Mouse (Mus musculus) heart, embryonic 12.5 days (tissue): ENCODE data around the gene Svbp. TPM values are rescaled to one million over a fixed set of nuclear protein-coding genes. Genes with fewer than 3 reads are reported as not detected.

ENCODE experiments used
- ATAC-seq: fragments of 200-750 bp; cut with Nextera tagmentation; 2 replicates; pipeline ENCODE4 v1.8.0; 2017; ENCODE audit warnings: moderate TSS enrichment, moderate library complexity; ENCODE audit not compliant: insufficient number of reproducible peaks, low FRiP score
- H3K27ac ChIP-seq: fragments of 300-500 bp; sonication (generic); 2 replicates; pipeline ENCODE4 v1.5.1; 2016; ENCODE audit warnings: mild to moderate bottlenecking, moderate library complexity; ENCODE audit not compliant: poor library complexity, severe bottlenecking
- H3K27me3 ChIP-seq: fragments of 300-500 bp; sonication (generic); replicated peaks from 2 replicates; pipeline ENCODE4 v1.6.1; 2016; ENCODE audit warnings: mild to moderate bottlenecking, moderate library complexity
- H3K36me3 ChIP-seq: fragments of 300-500 bp; sonication (generic); 2 replicates; pipeline ENCODE4 v1.6.1; 2016; ENCODE audit warnings: mild to moderate bottlenecking, moderate library complexity
- H3K4me1 ChIP-seq: fragments of 300-500 bp; sonication (generic); replicated peaks from 2 replicates; pipeline ENCODE4 v1.6.1; 2016; ENCODE audit warnings: mild to moderate bottlenecking
- H3K4me2 ChIP-seq: fragments of 300-500 bp; sonication (generic); 2 replicates; pipeline ENCODE4 v1.6.1; 2016; ENCODE audit warnings: mild to moderate bottlenecking, moderate library complexity
- H3K4me3 ChIP-seq: fragments of 300-500 bp; sonication (generic); 2 replicates; pipeline ENCODE4 v1.5.1; 2016; ENCODE audit warnings: mild to moderate bottlenecking
- H3K9ac ChIP-seq: fragments of 300-500 bp; sonication (generic); 2 replicates; pipeline ENCODE4 v1.6.1; 2016; ENCODE audit warnings: mild to moderate bottlenecking, moderate library complexity
- H3K9me3 ChIP-seq: fragments of 300-500 bp; sonication (generic); replicated peaks from 2 replicates; pipeline ENCODE4 v1.6.1; 2016; ENCODE audit warnings: mild to moderate bottlenecking, moderate library complexity
- WGBS: fragments of 180-500 bp; shearing (Covaris S2); methylation state at CpG from one replicate; pipeline ENCODE4 v1.1.7; 2016; 5-methylcytosine and 5-hydroxymethylcytosine counted together
- polyA plus RNA-seq: library from polyadenylated mRNA; unstranded; fragments of >200 nt; fragmentation: Nextera tagmentation; extraction: Ambion mirVana; gene quantifications from 2 replicates; pipeline ENCODE4 v1.2.1, GENCODE M21; 2016

The Svbp gene
- polyA plus RNA-seq, 1 experiment from 2014 or later = 127 TPM

DNA sequence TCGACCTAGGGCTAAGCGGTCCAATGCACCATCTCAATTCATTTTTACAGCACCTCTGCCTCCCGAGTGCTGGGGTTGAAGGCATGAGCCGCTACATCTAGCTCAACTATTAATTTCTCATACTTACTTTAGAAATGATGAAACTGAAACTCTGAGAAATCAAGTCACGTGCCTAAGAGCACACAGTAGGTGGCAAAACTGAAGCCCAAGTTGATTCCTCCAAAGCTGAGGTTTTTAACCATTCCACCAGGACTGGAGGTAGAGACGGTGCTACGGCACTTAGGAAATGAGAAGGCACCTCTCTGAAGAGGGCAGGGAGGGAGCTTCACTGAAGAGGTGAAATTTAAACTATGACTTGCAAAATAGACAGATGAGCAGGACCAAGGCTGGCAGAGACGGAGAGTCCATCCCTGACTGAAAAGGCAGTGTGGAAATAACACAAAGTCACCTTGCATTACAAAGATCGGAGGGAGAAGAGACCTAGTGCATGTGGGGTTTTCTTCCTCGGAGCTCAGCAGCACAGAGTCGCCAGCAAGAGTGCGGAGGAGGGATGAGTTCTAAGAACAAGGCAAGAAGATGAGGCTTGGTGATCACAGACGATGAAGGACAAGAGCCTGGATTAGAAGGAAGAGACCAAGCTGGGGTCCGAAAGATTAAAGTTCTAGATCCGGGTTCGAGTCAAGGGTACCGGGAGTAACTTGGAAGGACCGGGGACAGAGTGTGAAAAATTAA is 22.0 kb upstream of the Svbp start:
- H3K36me3 ChIP-seq = peaks cover 36% of the 10 kb centered on the region
- 33% methylated on average over 18 of the region's 18 CpGs for WGBS
- peak overlapping the region; percentile 70 for H3K27ac ChIP-seq
- peaks cover 24% of the 10 kb centered on the region for H3K4me1 ChIP-seq
- no peaks in the 10 kb centered on the region for H3K9me3 ChIP-seq
- H3K4me2 ChIP-seq = peak overlapping the region; percentile 88
- H3K27me3 ChIP-seq = no peaks in the 10 kb centered on the region
- no peak for ATAC-seq
- peak overlapping the region; percentile 89 for H3K4me3 ChIP-seq
- H3K9ac ChIP-seq = peak overlapping the region; percentile 92

DNA sequence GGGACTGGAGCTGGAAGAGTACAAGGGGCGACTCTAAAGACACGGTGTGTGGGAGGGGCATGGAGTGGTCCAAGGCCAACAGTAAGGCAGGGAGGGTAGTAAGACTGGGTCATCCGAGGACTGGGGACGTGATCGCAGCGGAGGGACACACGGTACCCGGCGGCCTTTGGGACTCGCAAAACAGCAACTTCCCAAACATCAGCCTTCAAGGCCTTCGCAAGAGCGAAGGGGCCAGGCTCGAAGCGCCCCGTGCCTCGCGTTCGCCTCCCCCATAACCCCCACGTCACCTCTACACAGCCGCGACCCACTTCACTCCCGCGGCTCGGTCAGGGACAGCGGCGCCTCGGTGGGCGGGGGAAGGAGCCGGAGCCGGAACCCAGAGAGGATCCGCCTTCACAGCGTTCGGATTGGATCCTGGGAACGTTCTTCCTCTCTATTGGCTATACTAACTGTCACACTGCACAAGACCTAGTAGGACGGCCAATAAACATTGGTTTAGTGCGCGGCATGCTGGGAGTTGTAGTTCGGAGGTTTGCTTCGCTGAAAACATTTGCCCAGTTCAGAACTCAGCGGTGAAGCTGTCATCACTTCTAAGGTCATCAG is 21.2 kb upstream of the Svbp start, which contains the start of gene Zfp691:
Gene Zfp691, minus strand, starts transcription at position 345 of the 603 bp plus-strand sequence.
- under 1% methylated on average over 40 of the region's 40 CpGs for WGBS
- Histone ChIP-seq H3K9me3 (no peaks in the 10 kb centered on the region), H3K9ac (peak within 1 kb of the TSS; percentile 92), H3K4me3 (peak within 1 kb of the TSS; percentile 89), H3K4me2 (peak within 1 kb of the TSS; percentile 88), H3K27me3 (no peaks in the 10 kb centered on the region), H3K27ac (peak within 1 kb of the TSS; percentile 70), H3K4me1 (peaks cover 27% of the 10 kb centered on the region), H3K36me3 (peaks cover 27% of the 10 kb centered on the region)
- ATAC-seq = peak; percentile 99

DNA sequence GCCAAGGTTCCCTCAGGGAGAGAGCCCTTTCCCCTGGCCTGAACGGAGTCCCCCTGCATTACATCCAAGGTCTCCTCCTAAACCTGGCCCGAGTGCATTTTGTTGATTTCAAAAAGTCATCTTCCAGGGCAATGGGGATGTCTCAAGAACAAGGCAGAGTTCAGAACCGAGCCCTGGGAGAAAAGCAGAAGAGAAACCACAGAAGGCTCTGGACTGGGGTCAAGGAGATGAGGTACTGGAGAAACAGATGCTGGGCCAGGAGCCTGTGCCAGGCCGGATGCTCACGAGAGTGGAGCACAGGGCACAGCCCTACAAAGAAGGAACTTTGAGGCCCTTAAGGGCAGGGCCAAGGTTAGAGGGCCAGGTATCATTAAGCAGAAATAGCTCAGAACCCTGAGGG is 17.4 kb upstream of the Svbp start:
- H3K27me3 ChIP-seq = no peaks in the 10 kb centered on the region
- 58% methylated on average over 5 of the region's 5 CpGs for WGBS
- H3K9me3 ChIP-seq = no peaks in the 10 kb centered on the region
- H3K27ac ChIP-seq = no peak overlapping the region
- peaks cover 20% of the 10 kb centered on the region for H3K4me1 ChIP-seq
- H3K4me2 ChIP-seq = no peak overlapping the region
- H3K9ac ChIP-seq = no peak overlapping the region
- ATAC-seq = no peak
- no peak overlapping the region for H3K4me3 ChIP-seq
- H3K36me3 ChIP-seq = no peaks in the 10 kb centered on the region

DNA sequence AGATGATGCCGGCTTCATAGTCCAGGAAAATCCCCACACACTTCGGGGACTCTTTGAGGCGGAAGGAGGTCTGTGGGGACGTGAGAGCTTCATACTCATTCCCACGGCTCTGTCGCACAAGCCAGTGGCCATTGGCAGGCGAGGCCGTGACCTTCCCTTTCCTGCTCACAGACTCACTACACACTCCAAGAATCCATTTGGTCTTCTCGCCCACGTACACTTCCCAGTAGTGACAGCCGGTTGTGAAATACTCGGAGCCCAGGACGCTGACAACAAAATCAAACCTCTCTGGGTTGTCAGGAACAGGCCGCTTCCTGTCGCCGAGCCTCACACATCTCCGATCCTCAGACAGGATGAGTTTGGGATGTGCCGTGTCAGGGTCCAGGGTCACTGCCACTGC is 16.8 kb upstream of the Svbp start:
- Histone ChIP-seq H3K9me3 (no peaks in the 10 kb centered on the region), H3K9ac (no peak overlapping the region), H3K27me3 (no peaks in the 10 kb centered on the region), H3K36me3 (no peaks in the 10 kb centered on the region), H3K27ac (no peak overlapping the region), H3K4me3 (no peak overlapping the region), H3K4me1 (peaks cover 15% of the 10 kb centered on the region), H3K4me2 (no peak overlapping the region)
- 55% methylated on average over 18 of the region's 18 CpGs for WGBS
- no peak for ATAC-seq

DNA sequence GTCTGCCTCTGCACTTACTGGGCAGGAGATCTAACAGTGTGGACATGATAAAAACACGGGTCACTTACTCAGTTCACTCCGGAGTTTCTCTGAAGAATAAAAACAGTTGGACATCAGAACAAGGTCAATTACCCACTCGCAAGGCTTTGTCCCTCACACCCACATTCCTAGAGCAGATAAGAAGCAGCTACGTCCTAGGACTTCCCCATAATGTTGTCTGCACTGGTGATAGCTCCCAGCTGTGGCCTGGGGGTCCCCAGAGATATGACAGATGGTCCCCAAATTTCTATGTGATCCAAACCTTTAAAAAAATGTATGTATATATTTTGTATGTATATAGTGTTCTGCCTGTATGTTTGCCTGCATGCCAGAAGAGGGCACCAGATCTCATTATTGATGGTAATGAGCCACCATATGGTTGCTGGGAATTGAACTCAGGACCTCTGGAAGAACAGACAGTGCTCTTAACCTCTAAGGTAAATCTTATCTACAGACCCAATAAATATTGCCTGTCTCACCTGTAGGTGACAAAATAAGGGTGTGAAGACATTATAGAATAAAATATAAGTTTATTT is 14.9 kb upstream of the Svbp start:
- WGBS = 28% methylated on average over 4 of the region's 4 CpGs
- no peaks in the 10 kb centered on the region for H3K27me3 ChIP-seq
- H3K4me2 ChIP-seq = no peak overlapping the region
- ATAC-seq = no peak
- no peaks in the 10 kb centered on the region for H3K9me3 ChIP-seq
- no peak overlapping the region for H3K27ac ChIP-seq
- H3K4me1 ChIP-seq = peaks cover 15% of the 10 kb centered on the region
- no peak overlapping the region for H3K4me3 ChIP-seq
- no peak overlapping the region for H3K9ac ChIP-seq
- no peaks in the 10 kb centered on the region for H3K36me3 ChIP-seq

DNA sequence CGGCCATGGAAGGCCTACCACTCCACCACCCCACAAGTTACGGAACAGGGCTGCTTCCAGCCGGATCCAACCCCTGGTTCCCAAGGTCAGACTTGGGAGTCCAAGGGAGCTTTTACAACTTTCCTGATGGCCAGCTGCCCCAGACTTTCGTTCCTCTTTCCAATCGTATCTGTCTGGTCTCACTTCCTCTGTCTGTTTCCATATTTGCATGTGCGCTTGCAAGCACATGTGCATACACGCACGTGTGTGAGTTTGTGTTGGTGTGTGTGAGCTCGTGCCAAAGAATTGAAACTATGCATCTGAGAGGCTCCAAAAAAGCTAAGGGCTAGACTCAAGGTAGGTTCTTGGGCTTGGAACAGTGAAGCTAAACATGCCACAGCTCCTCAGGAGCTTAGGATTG is 13.7 kb upstream of the Svbp start:
- Histone ChIP-seq H3K4me1 (peaks cover 15% of the 10 kb centered on the region), H3K4me3 (no peak overlapping the region), H3K27ac (no peak overlapping the region), H3K4me2 (no peak overlapping the region), H3K9me3 (no peaks in the 10 kb centered on the region), H3K9ac (no peak overlapping the region), H3K36me3 (no peaks in the 10 kb centered on the region), H3K27me3 (no peaks in the 10 kb centered on the region)
- ATAC-seq = no peak
- 79% methylated on average over 9 of the region's 9 CpGs for WGBS

DNA sequence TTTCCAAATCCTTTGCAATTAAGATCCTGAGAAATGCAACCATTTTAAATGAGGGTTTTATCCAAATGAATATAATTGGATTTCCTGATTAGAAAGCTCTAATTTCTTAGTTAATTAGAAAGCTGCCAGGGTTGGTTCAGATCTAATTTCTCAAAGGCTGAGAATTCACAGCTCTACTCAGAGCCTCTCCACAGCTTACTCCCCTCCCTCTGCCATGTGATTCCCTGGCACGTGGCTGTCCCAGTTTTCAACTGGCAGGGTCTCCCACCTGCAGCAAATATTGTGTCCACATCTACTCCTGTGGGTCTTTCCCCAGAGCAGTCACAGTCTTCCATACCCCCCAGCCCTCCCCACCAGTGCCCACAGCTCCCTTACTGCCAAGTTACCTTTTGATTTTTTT is 11.6 kb upstream of the Svbp start:
- WGBS = 43% methylated on average over 1 of the region's 1 CpGs
- Histone ChIP-seq H3K27ac (no peak overlapping the region), H3K4me2 (no peak overlapping the region), H3K4me1 (peaks cover 9% of the 10 kb centered on the region), H3K9me3 (no peaks in the 10 kb centered on the region), H3K9ac (no peak overlapping the region), H3K36me3 (no peaks in the 10 kb centered on the region), H3K4me3 (no peak overlapping the region), H3K27me3 (no peaks in the 10 kb centered on the region)
- no peak for ATAC-seq

DNA sequence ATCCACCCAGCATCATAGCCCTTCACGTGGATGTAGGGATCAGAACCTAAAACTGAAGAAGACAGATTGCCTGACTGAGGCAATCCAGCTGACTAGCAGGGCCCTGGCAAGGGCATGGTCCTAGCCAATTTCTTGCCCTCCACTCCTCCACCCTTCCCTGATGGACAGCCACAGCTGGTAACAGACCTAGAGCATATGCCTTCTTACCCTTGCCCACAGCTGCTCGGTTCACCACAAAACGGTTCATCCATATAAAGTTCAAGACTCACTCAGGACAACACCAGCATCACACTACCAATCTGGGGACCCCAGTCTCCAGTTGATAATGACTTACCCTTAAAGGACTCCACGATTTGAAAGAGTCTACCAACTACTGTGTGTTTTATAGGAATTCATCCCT is 9.3 kb upstream of the Svbp start:
- Histone ChIP-seq H3K4me1 (peaks cover 10% of the 10 kb centered on the region), H3K27me3 (no peaks in the 10 kb centered on the region), H3K4me2 (peak overlapping the region; percentile 24; the same call in 1 of the 2 replicates), H3K4me3 (no peak overlapping the region), H3K36me3 (no peaks in the 10 kb centered on the region), H3K9me3 (no peaks in the 10 kb centered on the region), H3K9ac (no peak overlapping the region), H3K27ac (no peak overlapping the region)
- WGBS = 81% methylated on average over 4 of the region's 4 CpGs
- no peak for ATAC-seq

DNA sequence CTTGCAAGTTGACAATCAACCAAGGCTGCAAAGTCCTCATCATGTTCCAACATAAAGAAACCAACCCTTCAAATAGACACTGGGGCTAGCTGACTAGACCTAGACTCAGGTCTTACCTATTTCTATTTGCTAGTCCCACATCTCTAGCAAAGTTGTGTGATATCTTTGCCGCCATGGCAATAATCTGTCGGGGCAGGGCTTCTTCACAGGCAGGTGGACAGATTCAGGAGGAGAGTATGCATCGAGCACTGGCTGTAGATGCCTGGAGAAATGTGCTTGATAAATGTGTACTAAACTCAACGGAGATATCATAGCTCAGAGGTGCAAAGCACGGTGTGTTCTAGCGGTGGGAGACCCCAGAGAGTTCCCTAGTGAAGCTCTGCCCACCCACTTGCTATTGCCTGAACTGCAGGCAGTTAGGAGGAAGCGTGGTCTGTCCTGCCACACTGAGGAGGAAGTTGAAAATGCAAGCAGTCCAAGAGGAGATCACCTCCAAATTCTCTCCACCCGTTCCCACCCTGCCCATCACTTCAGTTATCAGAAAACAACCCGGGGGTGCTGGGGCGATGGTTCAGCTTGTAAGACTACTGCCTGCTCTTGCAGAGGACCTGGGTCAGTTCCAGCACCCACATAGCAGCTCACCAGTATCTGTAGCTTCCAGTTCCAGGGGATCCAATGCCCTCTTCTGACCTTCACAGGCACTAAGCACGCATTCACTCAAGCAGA is 6.9 kb upstream of the Svbp start:
- 38% methylated on average over 11 of the region's 11 CpGs for WGBS
- H3K9me3 ChIP-seq = no peaks in the 10 kb centered on the region
- H3K4me2 ChIP-seq = peak overlapping the region; percentile 22
- H3K9ac ChIP-seq = peak overlapping the region; percentile 53
- H3K4me3 ChIP-seq = peak overlapping the region; percentile 19
- ATAC-seq = peak; percentile 75
- no peaks in the 10 kb centered on the region for H3K27me3 ChIP-seq
- H3K27ac ChIP-seq = peak overlapping the region; percentile 26; the same call in 1 of the 2 replicates
- no peaks in the 10 kb centered on the region for H3K36me3 ChIP-seq
- peaks cover 3% of the 10 kb centered on the region; the same call in 1 of the 2 replicates for H3K4me1 ChIP-seq

DNA sequence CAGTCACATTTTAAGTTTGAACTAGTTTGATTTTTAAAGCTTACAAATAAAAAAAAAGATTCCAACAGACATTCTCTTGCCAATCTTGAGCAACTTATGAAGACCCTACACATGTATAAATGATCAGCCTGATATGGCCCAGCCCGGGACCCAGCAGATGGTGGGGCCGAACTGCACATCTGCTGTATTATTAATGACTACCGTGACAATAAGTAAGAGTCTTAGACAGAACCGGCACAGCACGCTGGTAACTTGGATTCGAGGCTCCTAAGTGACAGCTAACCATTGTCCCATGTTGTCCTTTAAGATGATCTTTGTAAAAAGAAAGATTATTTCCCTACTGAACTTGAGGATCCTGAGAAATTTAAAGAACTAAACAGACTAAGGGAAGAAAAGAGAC is 5.7 kb upstream of the Svbp start:
- no peak overlapping the region for H3K9ac ChIP-seq

DNA sequence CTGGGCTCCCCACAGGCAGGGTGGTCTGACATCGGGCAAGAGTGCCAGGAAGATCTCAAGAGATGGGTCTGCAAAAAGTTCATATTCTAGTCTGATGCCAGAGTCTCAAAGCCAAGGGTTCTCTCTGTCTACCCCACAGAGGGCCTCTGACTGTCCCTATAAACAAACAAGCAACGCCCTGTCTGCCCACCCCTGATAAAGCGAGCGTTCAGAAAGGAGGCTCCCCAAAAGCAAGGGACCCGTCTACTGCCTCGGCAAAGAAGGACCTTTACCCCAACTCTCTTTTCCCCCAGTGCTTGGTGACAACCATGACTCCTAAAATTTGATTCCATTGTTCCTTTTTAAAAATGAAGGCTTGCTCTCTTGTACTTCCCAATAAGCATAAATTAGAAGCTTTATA is 5.2 kb upstream of the Svbp start, which contains the start of gene Ermap:
Gene Ermap, minus strand, starts transcription at position 148 of the 400 bp plus-strand sequence.
- Histone ChIP-seq H3K9me3 (no peaks in the 10 kb centered on the region), H3K9ac (no peak within 1 kb of the TSS), H3K27me3 (no peaks in the 10 kb centered on the region), H3K4me3 (peak within 1 kb of the TSS; percentile 27), H3K27ac (peak within 1 kb of the TSS; percentile 47), H3K4me2 (0 out of 2 replicates have a peak within 1 kb of the TSS, but pooled peaks have one; percentile 16), H3K4me1 (peaks cover 3% of the 10 kb centered on the region; the same call in 1 of the 2 replicates), H3K36me3 (no peaks in the 10 kb centered on the region)
- ATAC-seq = peak; percentile 91
- 58% methylated on average over 6 of the region's 6 CpGs for WGBS

More for the DNA sequence above, 5.7 kb upstream of the Svbp start:
- Histone ChIP-seq H3K4me2 (no peak overlapping the region), H3K27me3 (no peaks in the 10 kb centered on the region), H3K9me3 (no peaks in the 10 kb centered on the region), H3K4me3 (peak overlapping the region; percentile 27; the same call in 1 of the 2 replicates), H3K4me1 (peaks cover 3% of the 10 kb centered on the region; the same call in 1 of the 2 replicates), H3K27ac (no peak overlapping the region), H3K36me3 (no peaks in the 10 kb centered on the region)
- no peak for ATAC-seq
- WGBS = 78% methylated on average over 6 of the region's 6 CpGs
